Mouse (Mus musculus): ENCODE measurements around the gene Hrct1. TPM values are rescaled to one million over a fixed set of nuclear protein-coding genes. Genes with fewer than 3 reads are reported as not detected.

Gene Hrct1
- total RNA-seq, 1 experiment: 0.36 TPM

- H3K4me1 ChIP-seq (ENCODE audit: control insufficient read depth in 2 of 2, insufficient read depth in 2 of 2, low read length in 2 of 2, poor library complexity in 1 of 2): no peaks in the 10 kb centered on the region
- TF ChIP-seq HCFC1 (IDR thresholded peaks at IDR 0.05; ENCODE audit: borderline replicate concordance, insufficient read depth, low read length) (no peak), ZC3H11A (IDR thresholded peaks at IDR 0.05; ENCODE audit: borderline replicate concordance, low read depth, low read length) (no peak), MAFK (IDR thresholded peaks at IDR 0.05; ENCODE audit: insufficient read depth, low read depth, low read length) (no peak), ZNF384 (IDR thresholded peaks at IDR 0.05; ENCODE audit: low read depth, low read length) (no peak), CHD2 (IDR thresholded peaks at IDR 0.05; ENCODE audit: low read depth, low read length) (no peak)
- no peak overlapping the region for H3K4me3 ChIP-seq (ENCODE audit: insufficient read depth in 1 of 2, low read depth in 1 of 2, low read length in 2 of 2, poor library complexity in 1 of 2, severe bottlenecking in 1 of 2)
- H3K9me3 ChIP-seq (ENCODE audit: control insufficient read depth, insufficient read depth, low read depth, low read length): no peaks in the 10 kb centered on the region
- no peak for DNase-seq (ENCODE audit: low read depth, low spot score)
- H3K9ac ChIP-seq (ENCODE audit: insufficient read depth, low read depth, low read length, poor library complexity, severe bottlenecking): no peak overlapping the region
- H3K27ac ChIP-seq (ENCODE audit: insufficient read depth, low read depth, low read length, poor library complexity, severe bottlenecking): no peak overlapping the region
- in situ Hi-C loops (cut with MboI; ENCODE audit: low sequenced_read_pairs in 2 of 2, unreplicated experiment in 2 of 2): no loop called here
- H3K36me3 ChIP-seq (ENCODE audit: control insufficient read depth, insufficient read depth, low read length, poor library complexity, severe bottlenecking): no peaks in the 10 kb centered on the region
These were observed 45.3 kb downstream of the Hrct1 start for GRCm38 (mm10) chr4:43772304-43772703.

Other genes starting within 250 kb of the Hrct1 start
- gene Sit1, start 243.5 kb upstream of the Hrct1 start, total RNA-seq (2012; rRNA removed): 0.31 TPM in 1 of 2 replicates, not detected in the other
- gene Ccdc107, start 234.3 kb upstream of the Hrct1 start, total RNA-seq (2012; rRNA removed): 59.1 and 84.9 TPM in 2 replicates
- 32.1 and 44.0 TPM in 2 replicates for gene Arhgef39, start 227.5 kb upstream of the Hrct1 start, total RNA-seq (2012; rRNA removed)
- gene Car9, start 220.2 kb upstream of the Hrct1 start, total RNA-seq (2012; rRNA removed): 0.21 and 0.71 TPM in 2 replicates
- 76.7 and 143 TPM in 2 replicates for gene Tpm2, start 203.4 kb upstream of the Hrct1 start, total RNA-seq (2012; rRNA removed)
- 51.0 and 55.2 TPM in 2 replicates for gene Creb3, start 164.9 kb upstream of the Hrct1 start, total RNA-seq (2012; rRNA removed)
- 78.1 and 105 TPM in 2 replicates for gene Tln1, start 164.5 kb upstream of the Hrct1 start, total RNA-seq (2012; rRNA removed)
- 27.1 and 37.6 TPM in 2 replicates for gene Rgp1, start 148.5 kb upstream of the Hrct1 start, total RNA-seq (2012; rRNA removed)
- gene Gba2, start 148.3 kb upstream of the Hrct1 start, total RNA-seq (2012; rRNA removed): 8.9 and 10.8 TPM in 2 replicates
- 0.48 and 0.49 TPM in 2 replicates for gene Msmp, start 142.7 kb upstream of the Hrct1 start, total RNA-seq (2012; rRNA removed)
- 2.4 and 7.1 TPM in 2 replicates for gene Npr2, start 95.3 kb upstream of the Hrct1 start, total RNA-seq (2012; rRNA removed)
- 0.27 and 0.58 TPM in 2 replicates for gene Spag8, start 73.6 kb upstream of the Hrct1 start, total RNA-seq (2012; rRNA removed)
- gene Hint2, start 70.7 kb upstream of the Hrct1 start, total RNA-seq (2012; rRNA removed): 46.0 and 72.9 TPM in 2 replicates
- gene Tmem8b, start 58.2 kb upstream of the Hrct1 start, total RNA-seq (2012; rRNA removed): 1.4 and 1.9 TPM in 2 replicates
- 9.3 and 13.3 TPM in 2 replicates for gene Fam221b, start 58.0 kb upstream of the Hrct1 start, total RNA-seq (2012; rRNA removed)
- gene Olfr70, start 26.4 kb upstream of the Hrct1 start, total RNA-seq (2012; rRNA removed): not detected in 2 replicates
- not detected in 2 replicates for gene Olfr71, start 16.9 kb upstream of the Hrct1 start, total RNA-seq (2012; rRNA removed)
- 0.62 and 3.2 TPM in 2 replicates for gene Spaar, start 2.8 kb downstream of the Hrct1 start, total RNA-seq (2012; rRNA removed)
- not detected in 2 replicates for gene Olfr159, start 43.8 kb downstream of the Hrct1 start, total RNA-seq (2012; rRNA removed)
- gene Olfr156, start 96.7 kb downstream of the Hrct1 start, total RNA-seq (2012; rRNA removed): not detected in 2 replicates
- 0.09 TPM in 1 of 2 replicates, not detected in the other for gene Olfr157, start 113.0 kb downstream of the Hrct1 start, total RNA-seq (2012; rRNA removed)
- not detected in 2 replicates for gene Olfr155, start 124.4 kb downstream of the Hrct1 start, total RNA-seq (2012; rRNA removed)
- 4.0 and 6.3 TPM in 2 replicates for gene Reck, start 148.3 kb downstream of the Hrct1 start, total RNA-seq (2012; rRNA removed)
- 52.3 and 93.2 TPM in 2 replicates for gene Glipr2, start 230.2 kb downstream of the Hrct1 start, total RNA-seq (2012; rRNA removed)

Data from ES-E14 (cell line).